Mouse (Mus musculus) G1E (cell line): ENCODE results near the gene Igflr1. TPM values are rescaled to one million over a fixed set of nuclear protein-coding genes. Genes with fewer than 3 reads are reported as not detected.
A peak's percentile ranks its signal among the peaks of the same experiment; 100 is the strongest.

Experiments used
- ATAC-seq: 2 replicates; pipeline ENCODE4 v1.8.0; 2016; ENCODE audit warnings: mild to moderate bottlenecking; ENCODE audit not compliant: insufficient number of reproducible peaks, poor library complexity, low FRiP score, severe bottlenecking; ENCODE audit errors: extremely low read depth
- DNase-seq: peaks from one replicate; pipeline ENCODE4 v3.0.0; 2012; ENCODE audit warnings: low spot score
- H3K27me3 ChIP-seq: 2 replicates; pipeline ENCODE4 v1.6.1; 2012; ENCODE audit warnings: mild to moderate bottlenecking, low read length, inconsistent platforms; ENCODE audit not compliant: insufficient read depth
- H3K36me3 ChIP-seq: replicated peaks from 2 replicates; pipeline ENCODE3; 2012; ENCODE audit warnings: mild to moderate bottlenecking, inconsistent platforms
- H3K4me1 ChIP-seq: 2 replicates; pipeline ENCODE4 v1.6.1; 2012; ENCODE audit warnings: low read depth, low read length, inconsistent platforms, mixed read lengths; ENCODE audit not compliant: insufficient read depth
- H3K4me3 ChIP-seq: 2 replicates; pipeline ENCODE4 v1.5.1; 2012; ENCODE audit warnings: low read depth, mild to moderate bottlenecking, inconsistent platforms, low read length, moderate library complexity, mixed read lengths
- H3K9me3 ChIP-seq: replicated peaks from 2 replicates; pipeline ENCODE4 v1.6.1; 2012; ENCODE audit warnings: inconsistent platforms
- CTCF ChIP-seq: IDR thresholded peaks from 2 replicates; pipeline ENCODE4 v1.5.1; 2012; ENCODE audit warnings: low read depth, low read length, inconsistent platforms, mixed read lengths
- GATA1 ChIP-seq: IDR thresholded peaks from 2 replicates; pipeline ENCODE4 v1.6.1; 2012; ENCODE audit warnings: borderline replicate concordance, low read length, inconsistent platforms, mixed read lengths
- GATA2 ChIP-seq: IDR thresholded peaks from 2 replicates; pipeline ENCODE4 v1.6.1; 2012; ENCODE audit warnings: low read depth, low read length, inconsistent platforms, borderline replicate concordance
- POLR2AphosphoS5 ChIP-seq: IDR thresholded peaks from 2 replicates; pipeline ENCODE4 v1.6.1; 2012; ENCODE audit warnings: low read depth, low read length, inconsistent platforms; ENCODE audit not compliant: insufficient replicate concordance
- TAL1 ChIP-seq: conservative IDR thresholded peaks from 2 replicates; pipeline ENCODE4 v1.6.1; 2012; ENCODE audit warnings: low read depth, low read length, inconsistent platforms, mixed read lengths
- polyA plus RNA-seq: library from polyadenylated mRNA; stranded (reverse); fragments of >175 nt; gene quantifications from 2 replicates; pipeline ENCODE4 v1.2.3, GENCODE M21; 2012
- total RNA-seq, 2 experiments: library from RNA; stranded (forward) in 1 of 2; stranded (reverse) in 1 of 2; fragments of 200-1000 nt in 1 of 2; fragments of >200 nt in 1 of 2; fragmentation: Nextera tagmentation in 1 of 2; gene quantifications; 2 replicates each; pipeline ENCODE4 v1.2.3; 2014 to 2017

Gene Igflr1
- total and polyA plus RNA-seq, 3 experiments: 6.3 TPM; not detected in 2

GRCm38 (mm10) chr7:30589435-30590301 is 24.4 kb downstream of the Igflr1 start:
- ATAC-seq (peak; percentile 29; the same call in 1 of the 2 replicates), DNase-seq (peak; percentile 80)
- H3K4me3 ChIP-seq: peak overlapping the region; percentile 88
- H3K9me3 ChIP-seq: no peaks in the 10 kb centered on the region
- peaks cover 58% of the 10 kb centered on the region for H3K4me1 ChIP-seq
- peaks cover 12% of the 10 kb centered on the region for H3K27me3 ChIP-seq
- H3K36me3 ChIP-seq: peaks cover 33% of the 10 kb centered on the region
- TF ChIP-seq CTCF (peak; percentile 52), GATA1 (no peak)

GRCm38 (mm10) chr7:30590927-30591604 is 25.8 kb downstream of the Igflr1 start:
- no peak for TF ChIP-seq GATA2
- TF ChIP-seq GATA1: no peak
- no peak for TF ChIP-seq CTCF
- TF ChIP-seq POLR2AphosphoS5: no peak
- TF ChIP-seq TAL1: no peak
- Histone ChIP-seq H3K36me3 (peaks cover 19% of the 10 kb centered on the region), H3K9me3 (no peaks in the 10 kb centered on the region), H3K4me3 (no peak overlapping the region), H3K4me1 (peaks cover 47% of the 10 kb centered on the region), H3K27me3 (peaks cover 25% of the 10 kb centered on the region)
- ATAC-seq (no peak), DNase-seq (no peak)

- TF ChIP-seq GATA1: no peak
- TF ChIP-seq GATA2: no peak
- TF ChIP-seq POLR2AphosphoS5: no peak
- no peak for TF ChIP-seq CTCF
- TF ChIP-seq TAL1: no peak
- peaks cover 42% of the 10 kb centered on the region for H3K4me1 ChIP-seq
- peaks cover 28% of the 10 kb centered on the region for H3K27me3 ChIP-seq
- no peaks in the 10 kb centered on the region for H3K9me3 ChIP-seq
- DNase-seq: no peak
- no peak for ATAC-seq
- H3K4me3 ChIP-seq: no peak overlapping the region
- H3K36me3 ChIP-seq: peaks cover 14% of the 10 kb centered on the region
These were observed 26.4 kb downstream of the Igflr1 start for GRCm38 (mm10) chr7:30591605-30591951.

- ATAC-seq (no peak), DNase-seq (no peak)
- peaks cover 39% of the 10 kb centered on the region for H3K27me3 ChIP-seq
- no peak overlapping the region for H3K4me3 ChIP-seq
- H3K36me3 ChIP-seq: peaks cover 6% of the 10 kb centered on the region
- no peaks in the 10 kb centered on the region for H3K9me3 ChIP-seq
- peaks cover 29% of the 10 kb centered on the region for H3K4me1 ChIP-seq
- no peak for TF ChIP-seq CTCF
- TF ChIP-seq GATA1: no peak
- no peak for TF ChIP-seq TAL1
- no peak for TF ChIP-seq GATA2
- no peak for TF ChIP-seq POLR2AphosphoS5
These were observed 27.7 kb downstream of the Igflr1 start for GRCm38 (mm10) chr7:30592772-30593423.

GRCm38 (mm10) chr7:30593579-30594509 is 28.6 kb downstream of the Igflr1 start:
- H3K9me3 ChIP-seq: no peaks in the 10 kb centered on the region
- DNase-seq (no peak), ATAC-seq (no peak)
- peaks cover 49% of the 10 kb centered on the region for H3K27me3 ChIP-seq
- no peak for TF ChIP-seq GATA1
- no peak for TF ChIP-seq POLR2AphosphoS5
- no peak for TF ChIP-seq GATA2
- TF ChIP-seq CTCF: no peak
- no peak for TF ChIP-seq TAL1
- peaks cover 29% of the 10 kb centered on the region for H3K4me1 ChIP-seq
- peaks cover 6% of the 10 kb centered on the region for H3K36me3 ChIP-seq
- H3K4me3 ChIP-seq: no peak overlapping the region
